Mouse (Mus musculus) ovary, postnatal 14 days (tissue): ENCODE results near the gene Hbq1b.
"Not testable (repeated sequence)": the region's sequence is repeated elsewhere in the genome, so short reads cannot be mapped to it uniquely, and the experiment has no call there.

ENCODE experiments used
- DNase-seq: peaks from one replicate; pipeline ENCODE4 v3.0.0; 2022; ENCODE audit warnings: low spot score

The Hbq1b gene

GRCm38 (mm10) chr11:32267964-32268363, 18.8 kb upstream of the Hbq1b start:
- DNase-seq = no peak

GRCm38 (mm10) chr11:32268952-32269351, 17.8 kb upstream of the Hbq1b start:
- DNase-seq = no peak

DNA sequence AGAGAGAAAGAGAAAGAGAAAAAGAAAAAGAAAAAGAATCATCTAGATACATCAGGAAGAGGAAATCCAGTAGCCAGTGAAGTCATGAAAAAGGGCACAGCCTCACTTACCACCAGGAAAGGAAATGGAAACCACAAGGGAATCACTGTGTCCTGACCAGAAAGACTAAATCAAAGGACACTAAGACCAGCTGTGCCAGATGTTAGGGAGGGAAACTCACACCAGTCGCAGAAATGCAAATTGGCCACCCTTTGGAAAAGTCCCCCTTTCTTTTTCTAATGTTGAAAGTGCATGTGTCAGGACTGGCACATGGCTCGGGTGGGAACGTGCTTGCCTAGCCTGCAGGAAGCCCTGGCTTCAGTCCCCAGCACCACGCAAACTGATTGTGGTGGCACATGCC, 15.6 kb upstream of the Hbq1b start:
- DNase-seq = no peak

- DNase-seq = no peak
Measured at GRCm38 (mm10) chr11:32276347-32276746, 10.4 kb upstream of the Hbq1b start, which contains the start of gene Hba-x. Hba-x (plus strand) TSS chr11:32276400.

- DNase-seq = no peak
Measured at GRCm38 (mm10) chr11:32277736-32278457, 8.9 kb upstream of the Hbq1b start.

- no peak for DNase-seq
Measured at GRCm38 (mm10) chr11:32278458-32278957, 8.3 kb upstream of the Hbq1b start.

GRCm38 (mm10) chr11:32280646-32281045, 6.1 kb upstream of the Hbq1b start:
- DNase-seq = no peak

DNA sequence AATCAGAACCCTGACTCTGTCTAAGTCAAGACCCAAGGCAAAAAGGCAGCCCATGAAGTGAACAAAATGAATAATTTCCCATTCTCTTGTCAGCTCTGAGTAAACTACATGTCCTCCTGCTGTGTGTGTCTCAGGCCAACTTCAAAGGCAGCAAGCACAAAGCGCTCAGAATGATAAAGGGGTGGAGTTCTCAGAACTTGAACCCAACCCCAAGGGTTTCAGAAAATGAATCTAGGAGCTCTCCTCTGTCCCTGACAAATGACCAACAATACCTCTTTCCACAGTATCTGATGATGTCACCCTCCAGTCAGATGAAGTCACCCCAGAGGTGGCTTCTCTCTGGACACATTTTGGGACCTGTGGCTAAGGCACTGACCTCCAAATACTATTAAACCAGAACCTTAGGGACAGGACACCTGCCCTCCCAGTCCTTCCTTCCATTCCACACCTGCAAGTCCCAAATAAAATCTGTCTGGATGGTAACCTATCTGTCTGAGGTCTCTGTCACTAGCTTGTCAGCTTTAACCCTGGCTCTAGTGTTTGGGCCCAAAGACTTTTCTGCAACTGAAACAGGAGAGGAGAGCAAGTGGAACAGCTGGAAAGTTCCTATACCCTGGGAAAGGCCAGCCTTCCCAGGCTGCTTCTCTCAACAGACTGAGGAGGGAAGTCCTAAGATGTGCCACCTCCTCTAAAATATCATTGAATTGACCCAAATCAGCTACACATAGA, 5.2 kb upstream of the Hbq1b start:
- no peak for DNase-seq

GRCm38 (mm10) chr11:32283091-32283777, 3.5 kb upstream of the Hbq1b start, which contains the start of gene Hba-a1:
Hba-a1 (plus strand) TSS chr11:32283511.
- not testable (repeated sequence) for DNase-seq

DNA sequence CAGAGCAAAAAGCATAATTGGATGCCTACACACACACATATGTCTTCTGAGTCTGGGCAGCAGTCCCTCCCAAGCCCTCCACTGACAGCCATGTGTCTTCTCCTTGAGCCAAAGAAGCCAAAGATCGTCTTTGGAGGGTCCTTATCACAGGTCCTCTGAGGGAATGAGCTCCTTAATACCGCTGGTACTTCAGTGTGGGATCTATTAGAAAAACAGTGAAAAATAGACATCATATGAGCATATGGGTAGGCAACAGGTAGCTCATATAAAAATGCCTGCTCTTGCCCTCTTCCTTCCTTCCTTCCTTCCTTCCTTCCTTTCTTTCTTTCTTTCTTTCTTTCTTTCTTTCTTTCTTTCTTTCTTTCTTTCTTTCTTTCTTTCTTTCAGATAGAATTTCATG, 2.2 kb upstream of the Hbq1b start:
- DNase-seq = not testable (repeated sequence)

GRCm38 (mm10) chr11:32285031-32285775, 1.6 kb upstream of the Hbq1b start:
- DNase-seq = no peak

GRCm38 (mm10) chr11:32285887-32286286, 878 bp upstream of the Hbq1b start:
- DNase-seq = not testable (repeated sequence)

DNA sequence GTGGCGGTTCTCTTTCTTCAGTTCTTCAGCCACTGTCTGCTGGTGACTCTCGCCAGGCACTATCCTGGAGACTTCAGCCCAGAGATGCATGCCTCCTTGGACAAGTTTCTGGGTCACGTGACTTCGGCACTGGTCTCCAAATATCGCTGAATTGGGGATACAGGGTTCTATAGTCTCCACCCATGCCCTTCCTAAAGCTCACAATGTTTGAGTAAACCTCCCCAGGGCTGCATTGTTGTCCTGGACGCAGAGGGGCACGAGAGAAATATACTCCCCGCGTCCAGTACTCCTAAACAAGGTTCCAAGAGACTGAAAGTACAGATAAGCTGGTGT, 694 bp downstream of the Hbq1b start:
- no peak for DNase-seq

DNA sequence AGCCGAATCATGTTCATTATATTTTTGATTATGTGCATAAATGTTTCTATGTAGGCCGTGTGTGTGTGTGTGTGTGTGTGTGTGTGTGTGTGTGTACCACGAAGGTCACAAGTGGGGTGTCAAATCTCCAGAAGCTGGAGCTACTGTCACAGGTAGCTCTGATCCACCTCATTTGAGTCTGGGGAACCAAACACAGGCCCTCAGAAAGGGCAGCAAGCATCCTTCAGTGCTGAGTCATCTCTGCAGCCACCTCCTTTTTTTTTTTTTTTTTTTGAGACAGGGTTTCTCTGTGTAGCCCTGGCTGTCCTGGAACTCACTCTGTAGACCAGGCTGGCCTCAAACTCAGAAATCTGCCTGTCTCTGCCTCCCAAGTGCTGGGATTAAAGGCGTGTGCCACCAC, 6.1 kb downstream of the Hbq1b start:
- DNase-seq = not testable (repeated sequence)

- not testable (repeated sequence) for DNase-seq
Measured at GRCm38 (mm10) chr11:32293479-32293878, 6.7 kb downstream of the Hbq1b start.

DNA sequence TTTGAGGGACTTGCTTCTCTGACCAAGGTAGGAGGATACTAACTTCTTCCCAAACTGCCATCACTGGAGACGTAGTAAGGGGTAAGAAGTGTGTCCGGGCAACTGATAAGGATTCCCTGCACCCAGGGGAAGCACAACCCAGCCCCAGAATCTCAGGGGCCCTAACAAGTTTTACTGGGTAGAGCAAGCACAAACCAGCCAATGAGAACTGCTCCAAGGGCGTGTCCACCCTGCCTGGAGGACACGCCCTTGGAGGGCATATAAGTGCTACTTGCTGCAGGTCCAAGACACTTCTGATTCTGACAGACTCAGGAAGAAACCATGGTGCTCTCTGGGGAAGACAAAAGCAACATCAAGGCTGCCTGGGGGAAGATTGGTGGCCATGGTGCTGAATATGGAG, 9.4 kb downstream of the Hbq1b start, which contains the start of gene Hba-a2:
Gene Hba-a2, plus strand, starts transcription at position 287 of the 400 bp plus-strand sequence.
- DNase-seq = not testable (repeated sequence)

- not testable (repeated sequence) for DNase-seq
Measured at GRCm38 (mm10) chr11:32297417-32297816, 10.7 kb downstream of the Hbq1b start.

- DNase-seq = no peak
Measured at GRCm38 (mm10) chr11:32297866-32298531, 11.2 kb downstream of the Hbq1b start.

DNA sequence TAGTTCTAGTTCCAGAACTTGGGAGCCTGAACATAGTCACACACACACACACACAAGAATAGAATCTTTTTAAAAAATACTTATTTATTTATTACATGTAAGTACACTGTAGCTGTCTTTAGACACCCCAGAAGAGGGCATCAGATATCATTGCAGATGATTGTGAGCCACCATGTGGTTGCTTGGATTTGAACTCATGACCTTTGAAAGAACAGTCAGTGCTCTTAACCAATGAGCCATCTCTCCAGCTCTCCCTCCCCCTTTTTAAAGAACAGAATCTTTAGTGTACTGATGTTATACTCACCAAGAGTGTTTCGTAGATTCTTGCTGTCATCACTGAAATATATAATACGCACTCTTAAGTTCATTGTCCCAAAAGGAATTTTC, 11.8 kb downstream of the Hbq1b start:
- DNase-seq = no peak

DNA sequence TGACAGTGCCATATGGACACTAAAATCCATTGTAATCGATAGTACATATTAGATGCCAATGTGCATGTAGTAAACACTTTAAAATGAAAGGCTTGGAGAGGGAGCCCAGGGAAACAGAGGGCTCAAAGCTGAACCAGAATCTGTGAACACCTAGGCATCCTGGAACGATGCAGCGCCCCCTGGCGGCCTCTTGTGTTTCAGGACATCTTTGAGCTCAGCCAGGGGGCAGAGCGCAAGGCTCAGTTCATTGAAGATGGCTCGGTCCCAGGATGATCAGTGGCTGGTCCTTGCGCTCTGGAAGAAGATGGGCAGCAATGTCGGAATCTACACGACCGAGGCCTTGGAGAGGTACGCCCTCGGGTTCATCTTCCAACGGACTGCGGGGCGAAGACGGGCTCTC, 13.1 kb downstream of the Hbq1b start, which contains the start of gene Hbq1a:
Gene Hbq1a, plus strand, starts transcription at position 205 of the 400 bp plus-strand sequence.
- DNase-seq = peak; percentile 45
